Mouse (Mus musculus) urinary bladder, postnatal 14 days (tissue): ENCODE data around the gene Gpr22.

Source experiments
- DNase-seq: peaks from one replicate; pipeline ENCODE4 v3.0.0; 2021; ENCODE audit warnings: low spot score

Gene Gpr22

GRCm38 (mm10) chr12:31667187-31667586 is 46.6 kb downstream of the Gpr22 start:
- no peak for DNase-seq

GRCm38 (mm10) chr12:31665999-31666398 is 47.7 kb downstream of the Gpr22 start:
- DNase-seq, result no peak
